Mouse (Mus musculus): Measurements from ENCODE around the gene Ctu1. TPM values are rescaled to one million over a fixed set of nuclear protein-coding genes. Genes with fewer than 3 reads are reported as not detected.

Gene Ctu1
- total and polyA plus RNA-seq, 3 experiments, result 5.5 to 7.8 (median 7.2) TPM

DNA sequence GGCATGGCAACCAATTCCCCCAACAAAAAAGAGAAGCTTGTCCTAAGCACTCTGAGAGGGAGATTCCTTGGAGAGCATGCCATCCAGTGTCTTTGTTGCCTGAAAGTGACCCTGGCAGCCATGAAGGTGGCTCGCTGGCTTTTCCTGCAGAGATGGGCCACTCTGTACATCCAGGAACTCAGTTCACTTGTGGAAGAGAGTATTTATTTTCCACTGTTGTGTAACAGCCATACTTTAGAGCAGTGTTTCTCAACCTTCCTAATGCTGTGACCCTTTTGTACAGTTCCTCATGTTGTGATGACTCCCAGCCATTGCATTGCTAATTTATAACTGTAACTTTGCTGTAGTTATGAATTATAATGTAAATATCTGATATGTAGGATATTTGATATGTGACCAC lies 34.7 kb upstream of the Ctu1 start:
- dilution Hi-C loops (cut with MboI; ENCODE audit: extremely low pct_ligation_motif_present, extremely low pct_unique_long_range_greater_than_20kb, low sequenced_read_pairs), result no loop called here

DNA sequence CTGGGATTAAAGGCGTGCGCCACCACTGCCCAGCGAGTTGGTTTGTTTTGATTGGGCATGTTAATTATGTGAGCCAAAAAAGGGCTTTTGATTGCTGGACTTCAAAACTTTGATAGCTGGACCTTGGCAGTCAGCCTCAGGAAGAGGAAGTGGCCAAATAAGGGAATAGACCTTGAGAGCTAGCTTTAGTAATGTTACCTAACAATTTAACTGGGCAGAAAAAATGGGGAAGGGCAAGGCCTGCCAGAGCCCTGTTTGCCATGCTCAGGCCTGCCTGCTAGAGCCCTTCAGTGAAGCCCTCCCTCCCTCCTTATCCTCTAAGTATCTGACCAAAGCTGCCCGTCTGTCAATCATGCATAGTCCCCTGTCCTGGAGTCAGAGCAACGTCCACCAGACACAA lies 29.2 kb upstream of the Ctu1 start:
- no peak overlapping the region for H3K4me3 ChIP-seq (replicated peaks in 1 of 3; ENCODE audit: low read depth in 2 of 3, low read length in 2 of 3, poor library complexity in 1 of 3)
- dilution Hi-C loops (cut with MboI; ENCODE audit: extremely low pct_ligation_motif_present, extremely low pct_unique_long_range_greater_than_20kb, low sequenced_read_pairs) (no loop called here), in situ Hi-C loops (cut with MboI; ENCODE audit: low pct_ligation_motif_present, low pct_unique_long_range_greater_than_20kb, low sequenced_read_pairs) (no loop called here)
- H3K27me3 ChIP-seq (replicated peaks), result no peaks in the 10 kb centered on the region
- no peak overlapping the region for H3K27ac ChIP-seq (ENCODE audit: insufficient read depth, low read depth)
- no peaks in the 10 kb centered on the region for H3K9me3 ChIP-seq (replicated peaks; ENCODE audit: low read length)
- no peak overlapping the region for H3K4me2 ChIP-seq (ENCODE audit: insufficient read depth, low read depth, poor library complexity, severe bottlenecking)
- no peak for TF ChIP-seq ZC3H11A (IDR thresholded peaks at IDR 0.05; ENCODE audit: low read depth, low read length)
- no peak for TF ChIP-seq NRF1 (IDR thresholded peaks at IDR 0.05; ENCODE audit: low read depth, low read length)
- H3K36me3 ChIP-seq (replicated peaks in 1 of 2; ENCODE audit: control insufficient read depth in 1 of 2, insufficient read depth in 1 of 2, low read length in 1 of 2), result no peaks in the 10 kb centered on the region
- H3K79me2 ChIP-seq (replicated peaks; ENCODE audit: control insufficient read depth, extremely low read depth, insufficient read depth, poor library complexity, severe bottlenecking), result no peaks in the 10 kb centered on the region
- H3K9ac ChIP-seq (ENCODE audit: insufficient read depth, low read depth), result no peak overlapping the region
- DNase-seq (ENCODE audit: extremely low read depth), result no peak
- peaks cover 0 to 5% of the 10 kb centered on the region in 2 experiments; a peak in 1 of 4 replicates for H3K4me1 ChIP-seq (ENCODE audit: control insufficient read depth in 1 of 2, insufficient read depth in 2 of 2)

More for the DNA sequence above, 34.7 kb upstream of the Ctu1 start:
- Histone ChIP-seq H3K27me3 (replicated peaks) (no peaks in the 10 kb centered on the region), H3K9me3 (replicated peaks; ENCODE audit: low read length) (no peaks in the 10 kb centered on the region), H3K27ac (ENCODE audit: insufficient read depth, low read depth) (no peak overlapping the region), H3K9ac (ENCODE audit: insufficient read depth, low read depth) (no peak overlapping the region), H3K4me2 (ENCODE audit: insufficient read depth, low read depth, poor library complexity, severe bottlenecking) (no peak overlapping the region), H3K4me3 (replicated peaks in 1 of 3; ENCODE audit: low read depth in 2 of 3, low read length in 2 of 3, poor library complexity in 1 of 3) (no peak overlapping the region), H3K4me1 (ENCODE audit: control insufficient read depth in 1 of 2, insufficient read depth in 2 of 2) (peaks cover 0 to 5% of the 10 kb centered on the region in 2 experiments; a peak in 1 of 4 replicates), H3K79me2 (replicated peaks; ENCODE audit: control insufficient read depth, extremely low read depth, insufficient read depth, poor library complexity, severe bottlenecking) (no peaks in the 10 kb centered on the region), H3K36me3 (replicated peaks in 1 of 2; ENCODE audit: control insufficient read depth in 1 of 2, insufficient read depth in 1 of 2, low read length in 1 of 2) (no peaks in the 10 kb centered on the region)
- DNase-seq (ENCODE audit: extremely low read depth), result no peak
- TF ChIP-seq TBP (conservative IDR thresholded peaks at IDR 0.05; ENCODE audit: low read depth, low read length) (no peak), CHD1 (IDR thresholded peaks at IDR 0.05; ENCODE audit: low read depth, low read length) (no peak), ELF1 (IDR thresholded peaks at IDR 0.05; ENCODE audit: low read depth, low read length) (no peak), MXI1 (IDR thresholded peaks at IDR 0.05; ENCODE audit: low read depth, low read length) (no peak), USF2 (conservative IDR thresholded peaks at IDR 0.05; ENCODE audit: low read depth, low read length) (no peak), POLR2AphosphoS2 (IDR thresholded peaks at IDR 0.05; ENCODE audit: low read depth, low read length) (no peak), NELFE (IDR thresholded peaks at IDR 0.05; ENCODE audit: low read depth, low read length) (no peak), USF1 (IDR thresholded peaks at IDR 0.05; ENCODE audit: low read depth, low read length) (no peak), MYC (IDR thresholded peaks at IDR 0.05; ENCODE audit: low read depth, low read length) (no peak), ZNF384 (IDR thresholded peaks at IDR 0.05; ENCODE audit: low read depth, low read length) (no peak), RAD21 (IDR thresholded peaks at IDR 0.05; ENCODE audit: low read depth, low read length) (no peak), MAX (IDR thresholded peaks at IDR 0.05; ENCODE audit: low read length) (no peak), TCF12 (IDR thresholded peaks at IDR 0.05; ENCODE audit: low read depth, low read length) (no peak), NRF1 (IDR thresholded peaks at IDR 0.05; ENCODE audit: low read depth, low read length) (no peak), MAZ (IDR thresholded peaks at IDR 0.05; ENCODE audit: low read depth, low read length) (no peak), HCFC1 (IDR thresholded peaks at IDR 0.05; ENCODE audit: low read depth, low read length) (no peak), ZKSCAN1 (IDR thresholded peaks at IDR 0.05; ENCODE audit: borderline replicate concordance, low read depth, low read length) (no peak)
- in situ Hi-C loops (cut with MboI; ENCODE audit: low pct_ligation_motif_present, low pct_unique_long_range_greater_than_20kb, low sequenced_read_pairs), result no loop called here

Data from CH12.LX (cell line).